Mouse (Mus musculus): ENCODE data around the gene Tcf15. TPM values are rescaled to one million over a fixed set of nuclear protein-coding genes. Genes with fewer than 3 reads are reported as not detected.

Tcf15 gene
- total and polyA plus RNA-seq, 3 experiments, result not detected

DNA sequence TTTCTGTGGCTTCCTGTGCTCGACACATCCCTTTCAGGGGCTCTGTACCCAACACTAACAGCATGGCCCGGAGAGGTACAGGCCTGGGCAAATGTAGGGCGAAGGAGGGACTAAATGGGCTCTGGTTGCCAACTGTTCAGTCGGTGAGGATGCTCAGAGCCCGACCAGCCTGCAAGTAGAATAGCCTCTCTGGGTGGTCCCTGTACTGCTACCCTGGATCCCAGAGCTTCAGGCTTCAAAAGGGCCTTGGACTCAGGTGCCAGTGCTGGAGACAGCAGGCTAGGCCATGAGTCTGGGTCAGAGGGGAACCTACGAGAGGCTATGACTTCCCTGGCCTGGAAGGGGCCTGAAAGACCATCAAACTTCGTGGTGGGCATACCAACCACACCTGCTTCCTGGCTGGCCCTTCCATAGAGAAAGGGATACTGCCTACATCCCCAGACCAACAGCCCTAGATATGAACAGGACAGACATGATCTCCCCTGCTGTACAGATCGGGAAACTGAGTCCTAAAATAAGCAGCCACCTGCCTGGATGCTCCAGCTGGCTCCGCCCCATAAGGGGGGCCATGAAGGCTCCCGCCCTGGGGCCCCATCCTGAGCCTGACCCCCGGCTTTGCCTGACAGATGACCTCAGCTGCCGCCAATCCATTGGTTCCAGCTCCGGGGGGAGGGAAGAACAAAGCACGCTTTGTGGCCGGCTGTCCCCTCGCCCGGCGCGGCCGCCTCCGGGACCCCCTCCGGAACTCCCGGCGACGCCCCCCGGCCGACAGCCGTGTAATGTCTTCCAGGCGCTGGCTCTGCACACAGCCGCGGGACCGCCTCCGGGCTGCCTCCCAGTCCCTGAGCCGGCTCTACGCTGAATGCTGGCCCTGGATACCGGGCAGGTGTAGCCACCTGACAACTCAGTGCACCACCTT lies 29.0 kb upstream of the Tcf15 start:
- dilution Hi-C loops (cut with MboI; ENCODE audit: extremely low pct_ligation_motif_present, extremely low pct_unique_long_range_greater_than_20kb, low sequenced_read_pairs) (no loop called here), in situ Hi-C loops (cut with MboI; ENCODE audit: low pct_ligation_motif_present, low pct_unique_long_range_greater_than_20kb, low sequenced_read_pairs) (loop anchor here (10.0 kb wide), 1 partner anchor 250 kb away; no protein-coding TSS in a partner anchor)
- no peak overlapping the region for H3K27ac ChIP-seq (ENCODE audit: insufficient read depth, low read depth)
- TF ChIP-seq GABPA (IDR thresholded peaks at IDR 0.05; ENCODE audit: insufficient replicate concordance, low read depth, low read length) (no peak), NELFE (IDR thresholded peaks at IDR 0.05; ENCODE audit: low read depth, low read length) (no peak), ETS1 (conservative IDR thresholded peaks at IDR 0.05; ENCODE audit: low read depth, low read length) (no peak), SMC3 (IDR thresholded peaks at IDR 0.05; ENCODE audit: low read depth, low read length) (no peak), CTCF (conservative IDR thresholded peaks at IDR 0.05 in 1 of 2, IDR thresholded peaks at IDR 0.05 in 1 of 2; ENCODE audit: low read depth in 2 of 2, low read length in 2 of 2) (no peak), TBP (conservative IDR thresholded peaks at IDR 0.05; ENCODE audit: low read depth, low read length) (no peak), USF2 (conservative IDR thresholded peaks at IDR 0.05; ENCODE audit: low read depth, low read length) (no peak), PAX5 (IDR thresholded peaks at IDR 0.05; ENCODE audit: low read length) (no peak), RAD21 (IDR thresholded peaks at IDR 0.05; ENCODE audit: low read depth, low read length) (no peak), POLR2A (IDR thresholded peaks at IDR 0.05; ENCODE audit: low read depth, low read length) (no peak), EP300 (IDR thresholded peaks at IDR 0.05; ENCODE audit: low read length) (no peak), CHD1 (IDR thresholded peaks at IDR 0.05; ENCODE audit: low read depth, low read length) (no peak)
- H3K4me1 ChIP-seq (ENCODE audit: control insufficient read depth in 1 of 2, insufficient read depth in 2 of 2), result peaks cover 0 to 7% of the 10 kb centered on the region in 2 experiments; a peak in 2 of 4 replicates
- no peak overlapping the region for H3K9ac ChIP-seq (ENCODE audit: insufficient read depth, low read depth)
- H3K4me2 ChIP-seq (ENCODE audit: insufficient read depth, low read depth, poor library complexity, severe bottlenecking), result no peak overlapping the region
- H3K9me3 ChIP-seq (replicated peaks; ENCODE audit: low read length), result no peaks in the 10 kb centered on the region
- H3K79me2 ChIP-seq (replicated peaks; ENCODE audit: control insufficient read depth, extremely low read depth, insufficient read depth, poor library complexity, severe bottlenecking), result no peaks in the 10 kb centered on the region
- H3K4me3 ChIP-seq (replicated peaks in 1 of 3; ENCODE audit: low read depth in 2 of 3, low read length in 2 of 3, poor library complexity in 1 of 3), result no peak overlapping the region
- no peak for DNase-seq (ENCODE audit: extremely low read depth)
- H3K27me3 ChIP-seq (replicated peaks), result peaks cover 77% of the 10 kb centered on the region
- no peaks in the 10 kb centered on the region for H3K36me3 ChIP-seq (replicated peaks in 1 of 2; ENCODE audit: control insufficient read depth in 1 of 2, insufficient read depth in 1 of 2, low read length in 1 of 2)

DNA sequence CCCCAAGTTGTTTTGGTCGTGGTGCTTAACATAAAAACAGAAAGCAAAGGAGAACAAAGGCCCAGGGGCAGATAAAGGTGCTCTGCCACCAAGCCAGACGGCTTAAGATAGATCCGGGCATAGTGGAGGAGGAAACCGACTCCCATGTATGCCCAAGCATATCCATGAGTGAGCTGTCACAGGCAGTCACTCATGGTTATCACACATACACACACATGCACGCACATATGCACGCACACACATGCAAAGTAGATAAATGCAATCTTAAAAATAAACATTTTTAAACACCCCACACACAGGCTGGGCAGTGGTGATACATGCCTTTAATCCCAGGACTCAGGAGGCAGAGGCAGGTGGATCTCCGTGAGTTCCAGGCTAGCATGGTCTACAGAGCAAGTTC lies 25.7 kb upstream of the Tcf15 start:
- Histone ChIP-seq H3K27ac (ENCODE audit: insufficient read depth, low read depth) (no peak overlapping the region), H3K4me1 (ENCODE audit: control insufficient read depth in 1 of 2, insufficient read depth in 2 of 2) (peaks cover 0 to 7% of the 10 kb centered on the region in 2 experiments; a peak in 2 of 4 replicates), H3K36me3 (replicated peaks in 1 of 2; ENCODE audit: control insufficient read depth in 1 of 2, insufficient read depth in 1 of 2, low read length in 1 of 2) (no peaks in the 10 kb centered on the region), H3K4me3 (replicated peaks in 1 of 3; ENCODE audit: low read depth in 2 of 3, low read length in 2 of 3, poor library complexity in 1 of 3) (no peak overlapping the region), H3K79me2 (replicated peaks; ENCODE audit: control insufficient read depth, extremely low read depth, insufficient read depth, poor library complexity, severe bottlenecking) (no peaks in the 10 kb centered on the region), H3K9ac (ENCODE audit: insufficient read depth, low read depth) (no peak overlapping the region), H3K27me3 (replicated peaks) (peaks cover 81% of the 10 kb centered on the region), H3K4me2 (ENCODE audit: insufficient read depth, low read depth, poor library complexity, severe bottlenecking) (no peak overlapping the region), H3K9me3 (replicated peaks; ENCODE audit: low read length) (no peaks in the 10 kb centered on the region)
- no peak for TF ChIP-seq ETS1 (conservative IDR thresholded peaks at IDR 0.05; ENCODE audit: low read depth, low read length)
- TF ChIP-seq BHLHE40 (IDR thresholded peaks at IDR 0.05; ENCODE audit: low read depth, low read length), result no peak
- no peak for TF ChIP-seq SMC3 (IDR thresholded peaks at IDR 0.05; ENCODE audit: low read depth, low read length)
- TF ChIP-seq E2F4 (IDR thresholded peaks at IDR 0.05; ENCODE audit: insufficient replicate concordance, low read depth, low read length), result no peak
- no peak for TF ChIP-seq EP300 (IDR thresholded peaks at IDR 0.05; ENCODE audit: low read length)
- TF ChIP-seq POLR2A (IDR thresholded peaks at IDR 0.05; ENCODE audit: low read depth, low read length), result no peak
- no peak for TF ChIP-seq CTCF (conservative IDR thresholded peaks at IDR 0.05 in 1 of 2, IDR thresholded peaks at IDR 0.05 in 1 of 2; ENCODE audit: low read depth in 2 of 2, low read length in 2 of 2)
- no peak for TF ChIP-seq ZKSCAN1 (IDR thresholded peaks at IDR 0.05; ENCODE audit: borderline replicate concordance, low read depth, low read length)
- TF ChIP-seq MAZ (IDR thresholded peaks at IDR 0.05; ENCODE audit: low read depth, low read length), result no peak
- no peak for TF ChIP-seq MAFK (IDR thresholded peaks at IDR 0.05; ENCODE audit: insufficient replicate concordance, low read length)
- no peak for TF ChIP-seq PAX5 (IDR thresholded peaks at IDR 0.05; ENCODE audit: low read length)
- no peak for TF ChIP-seq JUN (IDR thresholded peaks at IDR 0.05; ENCODE audit: insufficient read depth, low read depth, low read length)
- dilution Hi-C loops (cut with MboI; ENCODE audit: extremely low pct_ligation_motif_present, extremely low pct_unique_long_range_greater_than_20kb, low sequenced_read_pairs) (no loop called here), in situ Hi-C loops (cut with MboI; ENCODE audit: low pct_ligation_motif_present, low pct_unique_long_range_greater_than_20kb, low sequenced_read_pairs) (loop anchor here (10.0 kb wide), 1 partner anchor 247 kb away; no protein-coding TSS in a partner anchor)
- DNase-seq (ENCODE audit: extremely low read depth), result no peak
